Mouse (Mus musculus) lung, postnatal 0 days (tissue): ENCODE data around the gene Fbxw5.

Experiments used
- CTCF ChIP-seq: IDR thresholded peaks from 2 replicates; pipeline ENCODE4 v1.5.1; 2016; ENCODE audit warnings: antibody characterized with exemption, mild to moderate bottlenecking
- EP300 ChIP-seq: IDR thresholded peaks from 2 replicates; pipeline ENCODE4 v1.6.1; 2016; ENCODE audit warnings: antibody characterized with exemption, mild to moderate bottlenecking, control low read depth

- TF ChIP-seq CTCF (peak; percentile 54), EP300 (0 out of 2 replicates have a peak, but pooled peaks have one; percentile 19)
These were observed 41.6 kb upstream of the Fbxw5 start for GRCm38 (mm10) chr2:25458911-25459310.
